Mouse (Mus musculus): ENCODE data around the gene Rxrb.

GRCm38 (mm10) chr17:34047404-34048050, 15.9 kb downstream of the Rxrb start:
- TF ChIP-seq CTCF (IDR thresholded peaks at IDR 0.05; ENCODE audit: insufficient read depth, low read length) (no peak), POLR2A (IDR thresholded peaks at IDR 0.05; ENCODE audit: borderline replicate concordance, extremely low read depth, low read depth, low read length) (no peak)
